Mouse (Mus musculus) forelimb bud, embryonic 11.5 days (tissue): Measurements from ENCODE around the gene Nkx2-2.

ENCODE experiments used
- DNase-seq: peaks from one replicate; pipeline ENCODE4 v3.0.0-alpha.2; 2012; ENCODE audit warnings: low read depth, low spot score

Nkx2-2 gene

DNA sequence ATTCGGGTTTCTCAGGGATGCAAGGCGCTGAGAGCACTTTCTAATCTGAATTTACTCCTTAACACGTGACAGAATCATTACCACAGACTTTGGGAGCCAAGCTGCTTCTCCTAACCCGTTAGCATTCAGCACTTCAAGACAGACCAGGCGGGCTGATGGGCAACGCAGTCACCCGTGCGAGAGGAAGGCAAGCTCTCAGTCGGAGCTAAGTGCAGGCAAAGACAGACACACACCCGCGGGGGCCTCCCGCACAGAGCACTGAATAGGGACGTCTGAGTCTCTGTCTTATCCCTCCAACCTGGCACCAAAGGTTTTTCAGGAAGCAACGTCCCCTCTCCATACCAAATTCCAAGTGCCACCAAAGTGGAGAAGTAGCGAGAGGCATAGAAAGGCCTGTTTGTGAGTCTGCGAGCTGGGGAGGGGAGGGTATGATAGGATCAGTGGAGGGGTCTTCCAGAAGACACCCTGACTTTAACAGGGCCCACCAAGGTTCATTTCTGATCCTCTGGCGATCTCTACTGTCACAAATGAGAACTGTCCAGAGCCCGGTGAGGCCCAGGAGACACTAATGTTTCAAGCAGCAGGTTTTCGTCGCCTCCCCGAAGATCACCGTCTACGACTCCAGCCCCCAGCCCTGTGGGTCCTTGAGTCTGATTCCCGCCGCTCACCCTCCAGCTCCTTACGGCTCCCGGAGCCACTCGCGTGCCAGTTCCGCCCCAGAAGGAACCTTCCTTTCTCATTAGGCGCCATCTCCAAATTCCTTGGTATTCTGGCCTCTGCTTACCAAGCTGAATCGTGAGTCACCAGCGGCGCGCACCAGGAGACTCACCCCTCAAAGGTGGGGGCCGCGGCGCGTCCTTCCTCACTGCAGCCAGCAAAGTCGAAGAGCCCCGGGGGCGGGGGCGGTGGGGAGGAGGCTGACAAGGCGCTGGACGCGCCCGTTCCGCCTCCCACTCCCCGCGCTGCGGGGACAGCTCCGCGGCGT is at the start of gene Nkx2-2:
Gene Nkx2-2 (minus strand): TSS at position 973 of the 985 bp plus-strand sequence.
- DNase-seq = no peak

DNA sequence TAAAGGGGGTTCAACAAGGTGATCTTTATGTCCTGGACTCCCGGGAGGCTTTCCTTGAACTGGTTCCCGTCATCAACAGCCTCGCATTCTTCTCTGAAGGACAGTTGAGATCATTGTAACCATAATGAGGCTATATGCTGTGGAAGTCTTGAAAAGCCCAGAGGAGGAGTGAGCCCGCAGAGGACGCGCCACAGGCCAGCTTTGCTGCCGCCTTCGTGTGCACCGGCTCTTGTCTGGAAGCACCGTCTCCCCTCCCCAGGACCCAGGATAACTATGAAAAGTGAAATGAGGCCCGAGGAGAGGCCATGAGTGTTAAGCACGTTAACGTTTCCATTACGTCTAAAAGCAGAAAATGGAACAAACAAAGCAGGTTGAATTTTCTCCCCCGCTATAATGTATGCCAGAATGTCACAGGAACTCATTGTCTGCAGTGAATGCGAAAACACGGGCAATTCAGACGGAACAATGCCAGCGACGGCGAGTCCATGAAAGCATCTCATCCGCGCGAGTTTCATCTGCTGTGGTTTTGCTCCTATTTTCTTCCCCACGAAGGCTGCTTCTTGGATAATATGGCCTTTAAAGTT is 41.8 kb upstream of the Nkx2-2 start:
- no peak for DNase-seq

- DNase-seq = no peak
Measured at GRCm38 (mm10) chr2:147231175-147231574, 37.1 kb upstream of the Nkx2-2 start.

DNA sequence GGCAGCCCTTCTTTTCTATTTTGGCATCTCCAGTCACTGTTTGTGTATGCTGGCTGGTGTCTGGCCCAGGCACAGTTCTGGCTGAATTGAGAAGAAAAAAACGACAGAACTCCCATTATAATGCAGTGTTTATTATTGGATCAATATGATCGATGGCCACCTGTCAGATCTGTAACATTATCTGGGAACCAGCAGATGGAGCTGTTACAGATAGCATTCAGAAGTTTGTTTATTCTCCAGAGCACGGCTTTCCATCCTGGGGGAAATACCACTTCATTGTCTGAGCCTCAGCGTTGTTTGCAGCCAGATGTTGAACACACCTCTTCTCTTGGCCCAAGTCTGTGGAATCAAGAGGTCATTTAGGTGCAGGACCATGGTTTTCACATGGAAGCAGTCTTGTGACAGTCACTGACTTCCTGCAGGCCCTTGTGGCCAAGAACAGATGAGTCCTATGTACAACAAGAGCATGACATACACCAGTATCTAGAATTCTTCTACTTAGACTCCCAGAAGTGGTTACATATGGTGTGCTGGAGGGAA is 11.1 kb upstream of the Nkx2-2 start:
- no peak for DNase-seq

DNA sequence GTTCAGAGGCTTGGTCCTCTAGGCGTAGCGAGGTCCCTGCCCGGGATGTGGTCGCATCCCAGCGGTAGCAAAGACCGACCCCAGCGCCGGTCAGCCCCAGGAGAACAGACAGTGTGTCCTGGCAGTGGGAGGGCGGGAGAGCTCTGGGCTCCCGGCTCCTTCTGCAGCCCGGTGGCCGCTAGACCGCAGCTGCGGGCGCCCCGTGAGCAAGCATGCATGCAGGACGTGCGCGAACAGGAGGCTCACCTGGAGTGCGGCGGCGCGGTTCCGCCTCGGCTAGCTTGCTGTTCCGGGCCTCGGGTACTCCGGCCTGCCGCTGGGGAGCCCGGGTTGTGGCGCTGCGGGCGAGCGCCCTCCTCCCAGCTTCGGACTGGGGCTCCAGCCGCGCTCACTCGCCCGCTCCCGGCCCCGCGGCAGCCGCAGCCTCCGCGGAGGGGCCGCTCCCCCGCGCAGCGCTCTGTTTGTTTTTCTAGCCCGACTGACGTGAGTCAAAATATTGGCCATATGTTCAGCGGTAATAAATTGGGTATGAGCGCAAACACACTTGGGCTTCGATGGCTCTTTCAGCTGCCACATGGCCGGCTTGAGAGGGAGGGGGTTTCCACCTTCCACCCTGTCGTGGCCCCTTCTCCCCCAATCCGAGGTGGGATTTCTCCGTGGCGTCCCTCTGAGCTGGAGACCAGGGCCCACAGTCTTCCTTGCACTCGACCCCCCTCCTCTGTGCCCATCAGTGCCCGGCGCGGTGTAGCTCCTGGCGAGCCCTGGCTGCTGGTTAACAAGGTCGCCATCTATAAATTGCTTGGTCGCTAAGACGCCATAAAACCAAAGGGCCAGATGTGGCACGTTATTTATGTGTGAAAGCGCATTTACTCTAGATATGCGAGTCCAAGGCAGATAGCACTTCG is 920 bp upstream of the Nkx2-2 start:
- no peak for DNase-seq

DNA sequence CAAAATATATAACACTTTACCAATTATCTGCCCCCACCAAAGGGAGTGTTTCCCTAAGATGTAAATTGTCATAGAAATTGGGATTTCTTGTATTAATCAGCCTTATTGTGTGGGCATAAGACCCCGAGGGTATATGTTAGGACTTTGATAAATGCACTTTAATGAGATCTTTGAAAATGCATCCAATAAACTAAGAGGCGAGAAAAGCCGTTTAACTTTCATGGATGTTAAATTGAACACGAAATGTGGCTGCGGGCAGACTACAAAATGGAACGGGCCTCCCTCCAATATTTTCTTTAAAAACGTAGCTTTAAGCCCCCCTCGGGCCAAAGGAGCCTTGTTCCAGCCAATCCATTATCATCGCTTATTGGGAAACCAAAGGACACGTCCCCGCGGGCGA is 1.3 kb downstream of the Nkx2-2 start:
- no peak for DNase-seq

GRCm38 (mm10) chr2:147190316-147191021 is 3.6 kb downstream of the Nkx2-2 start:
- no peak for DNase-seq

- no peak for DNase-seq
Measured at GRCm38 (mm10) chr2:147189546-147190315, 4.3 kb downstream of the Nkx2-2 start.

- no peak for DNase-seq
Measured at GRCm38 (mm10) chr2:147188871-147189545, 5.0 kb downstream of the Nkx2-2 start.

- no peak for DNase-seq
Measured at GRCm38 (mm10) chr2:147188074-147188700, 5.9 kb downstream of the Nkx2-2 start.

- DNase-seq = no peak
Measured at GRCm38 (mm10) chr2:147187061-147187870, 6.8 kb downstream of the Nkx2-2 start.

- DNase-seq = no peak
Measured at GRCm38 (mm10) chr2:147186261-147186681, 7.8 kb downstream of the Nkx2-2 start.

DNA sequence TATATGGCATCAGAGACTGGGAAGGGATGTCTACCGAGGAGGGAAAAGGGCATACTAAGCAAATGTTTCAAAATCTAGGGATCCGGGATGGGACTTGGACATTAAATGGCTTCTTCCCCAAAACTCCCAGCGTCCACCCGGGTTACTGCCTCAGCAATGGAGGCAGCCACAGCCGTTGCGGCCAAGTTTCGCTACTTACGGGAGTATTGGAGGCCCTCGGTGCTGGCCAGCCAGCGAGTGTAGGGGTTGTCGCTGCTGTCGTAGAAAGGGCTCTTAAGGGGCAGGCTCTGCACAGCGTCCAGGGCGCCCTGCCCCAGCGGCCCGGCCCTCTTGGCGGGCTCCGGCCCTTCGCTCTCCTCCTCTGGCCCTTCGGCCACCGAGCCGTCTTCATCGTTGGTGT is 8.5 kb downstream of the Nkx2-2 start:
- no peak for DNase-seq

DNA sequence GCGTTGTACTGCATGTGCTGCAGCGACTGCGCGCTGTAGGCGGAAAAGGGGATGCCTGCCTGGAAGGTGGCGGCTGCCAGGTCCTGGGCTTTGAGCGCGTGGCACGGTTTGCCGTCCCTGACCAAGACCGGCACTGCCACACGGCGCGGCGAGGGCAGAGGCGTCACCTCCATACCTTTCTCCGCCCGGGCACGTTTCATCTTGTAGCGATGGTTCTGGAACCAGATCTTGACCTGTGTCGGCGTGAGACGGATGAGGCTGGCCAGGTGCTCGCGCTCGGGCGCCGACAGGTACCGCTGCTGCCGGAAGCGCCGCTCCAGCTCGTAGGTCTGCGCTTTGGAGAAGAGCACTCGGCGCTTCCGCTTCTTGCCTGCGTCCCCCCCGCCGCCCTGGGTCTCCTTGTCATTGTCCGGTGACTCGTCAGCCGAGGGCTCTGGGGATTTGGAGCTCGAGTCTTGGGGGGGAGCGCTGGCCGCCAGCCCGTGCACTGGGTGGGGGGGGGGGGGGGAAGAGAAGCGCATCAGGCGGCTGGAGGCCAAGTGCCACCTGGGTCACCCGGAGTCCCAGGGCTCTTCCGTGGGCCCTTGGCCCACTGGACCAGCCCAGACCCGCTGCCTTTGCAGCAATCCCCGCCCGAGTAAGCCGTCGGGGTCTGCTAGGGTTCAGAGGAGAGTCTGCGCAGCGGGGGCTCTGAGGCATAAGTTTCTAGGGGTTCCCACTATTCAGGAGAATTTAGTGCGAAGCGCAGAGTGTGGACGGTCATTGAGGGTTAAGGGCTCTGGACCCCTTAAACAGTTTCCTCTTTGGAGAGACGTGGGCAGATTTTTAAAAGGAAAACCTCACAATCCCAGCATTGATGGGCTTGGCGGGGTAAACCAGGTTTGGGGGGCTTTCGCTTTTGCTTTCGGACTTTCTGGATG is 9.7 kb downstream of the Nkx2-2 start:
- no peak for DNase-seq

- DNase-seq = no peak
Measured at GRCm38 (mm10) chr2:147183521-147183920, 10.5 kb downstream of the Nkx2-2 start.

DNA sequence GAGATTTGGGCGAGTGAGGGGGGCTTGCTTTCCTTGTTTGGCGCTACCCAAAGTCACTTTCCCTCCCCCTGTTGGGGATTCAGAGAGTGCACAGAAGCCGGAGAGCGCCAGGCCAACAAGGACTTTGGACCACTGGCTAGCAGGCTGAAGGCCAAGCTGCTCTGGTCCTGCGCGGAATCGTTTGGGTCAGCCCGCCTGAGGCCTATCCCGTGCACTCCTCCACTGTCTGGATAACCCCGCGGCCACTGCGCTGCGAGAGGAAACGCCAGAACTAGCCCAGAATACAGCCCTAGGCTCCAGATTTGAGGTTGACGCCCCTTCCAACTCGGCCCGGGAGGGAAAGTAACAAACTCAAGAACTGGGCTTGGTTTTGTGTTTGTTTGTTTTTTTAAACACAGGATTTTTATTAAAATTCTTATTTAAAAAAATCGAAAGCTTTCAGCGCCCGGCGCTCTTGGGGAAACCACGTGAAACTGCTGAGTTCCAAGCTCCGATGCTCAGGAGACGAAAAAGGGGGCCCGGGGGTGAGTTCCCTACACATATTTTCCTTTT is 11.3 kb downstream of the Nkx2-2 start:
- DNase-seq = no peak
